Mouse (Mus musculus) liver, embryonic 11.5 days (tissue): ENCODE results near the gene Allc. TPM values are rescaled to one million over a fixed set of nuclear protein-coding genes. Genes with fewer than 3 reads are reported as not detected.

ENCODE experiments used
- ATAC-seq: fragments of 200-750 bp; cut with Nextera tagmentation; replicated peaks from 2 replicates; pipeline ENCODE4 v1.8.0; 2017; ENCODE audit warnings: moderate number of reproducible peaks, mild to moderate bottlenecking, moderate TSS enrichment, moderate library complexity; ENCODE audit not compliant: low FRiP score
- DNase-seq: peaks from one replicate; pipeline ENCODE4 v3.0.0-alpha.2; 2017; ENCODE audit warnings: low spot score
- H3K27ac ChIP-seq: fragments of 300-500 bp; sonication (generic); 2 replicates; pipeline ENCODE4 v1.5.1; 2014; ENCODE audit warnings: mild to moderate bottlenecking, low read depth, low read length, control low read depth
- H3K27me3 ChIP-seq: fragments of 300-500 bp; sonication (generic); replicated peaks from 2 replicates; pipeline ENCODE4 v1.6.1; 2014; ENCODE audit warnings: low read length, mixed read lengths; ENCODE audit not compliant: control insufficient read depth, insufficient read depth
- H3K36me3 ChIP-seq: fragments of 300-500 bp; sonication (generic); 2 replicates; pipeline ENCODE4 v1.6.1; 2014; ENCODE audit warnings: mild to moderate bottlenecking, low read length, moderate library complexity, mixed read lengths; ENCODE audit not compliant: control insufficient read depth, insufficient read depth
- H3K4me1 ChIP-seq: fragments of 300-500 bp; sonication (generic); replicated peaks from 2 replicates; pipeline ENCODE4 v1.6.1; 2014; ENCODE audit warnings: low read length, mixed read lengths; ENCODE audit not compliant: control insufficient read depth, insufficient read depth
- H3K4me2 ChIP-seq: fragments of 300-500 bp; sonication (generic); 2 replicates; pipeline ENCODE4 v1.6.1; 2014; ENCODE audit warnings: mild to moderate bottlenecking, control low read depth, moderate library complexity
- H3K4me3 ChIP-seq: fragments of 300-500 bp; sonication (generic); 2 replicates; pipeline ENCODE4 v1.5.1; 2014; ENCODE audit warnings: low read depth, low read length, control low read depth
- H3K9ac ChIP-seq: fragments of 300-500 bp; sonication (generic); 2 replicates; pipeline ENCODE4 v1.6.1; 2014; ENCODE audit warnings: low read depth, low read length, control low read depth
- H3K9me3 ChIP-seq: fragments of 300-500 bp; sonication (generic); 2 replicates; pipeline ENCODE4 v1.6.1; 2016; ENCODE audit warnings: low read length, inconsistent platforms, mixed read lengths; ENCODE audit not compliant: control insufficient read depth
- WGBS: fragments of 180-500 bp; shearing (Covaris S2); extraction: QIAGEN DNeasy Blood & Tissue Kit; methylation state at CpG from one replicate; pipeline ENCODE4 v1.1.7; 2014; 5-methylcytosine and 5-hydroxymethylcytosine counted together
- polyA plus RNA-seq: library from polyadenylated mRNA; unstranded; fragments of >200 nt; fragmentation: Nextera tagmentation; extraction: Ambion mirVana; gene quantifications from 2 replicates; pipeline ENCODE4 v1.2.1, GENCODE M21; 2014

Allc gene
- polyA plus RNA-seq, 1 experiment from 2014 or later: not detected

DNA sequence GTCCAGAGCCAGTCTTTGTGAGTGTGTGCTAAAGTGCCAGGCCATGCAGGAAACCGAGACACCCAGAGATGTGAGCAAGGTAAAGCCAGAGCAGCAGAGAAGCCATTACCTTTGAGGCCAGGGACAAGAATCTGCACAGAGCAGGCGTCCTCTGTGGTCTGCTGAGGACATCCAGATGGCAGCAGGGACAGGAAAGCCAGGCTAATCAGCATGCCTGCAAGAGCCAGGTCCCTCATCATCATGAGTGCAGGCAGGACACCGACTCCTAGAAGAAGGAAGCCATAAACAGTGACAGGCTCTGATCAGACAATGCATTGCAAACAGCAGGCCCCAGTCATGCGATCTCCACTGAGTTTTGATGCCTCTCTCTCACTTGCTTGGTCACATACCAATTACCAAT is 35.0 kb upstream of the Allc start:
- WGBS: 46% methylated on average over 4 of the region's 4 CpGs
- no peak for DNase-seq
- Histone ChIP-seq H3K4me2 (no peak overlapping the region), H3K9me3 (no peaks in the 10 kb centered on the region), H3K36me3 (no peaks in the 10 kb centered on the region), H3K4me1 (peaks cover 11% of the 10 kb centered on the region), H3K9ac (no peak overlapping the region), H3K27me3 (no peaks in the 10 kb centered on the region), H3K27ac (no peak overlapping the region), H3K4me3 (no peak overlapping the region)
- no peak for ATAC-seq

DNA sequence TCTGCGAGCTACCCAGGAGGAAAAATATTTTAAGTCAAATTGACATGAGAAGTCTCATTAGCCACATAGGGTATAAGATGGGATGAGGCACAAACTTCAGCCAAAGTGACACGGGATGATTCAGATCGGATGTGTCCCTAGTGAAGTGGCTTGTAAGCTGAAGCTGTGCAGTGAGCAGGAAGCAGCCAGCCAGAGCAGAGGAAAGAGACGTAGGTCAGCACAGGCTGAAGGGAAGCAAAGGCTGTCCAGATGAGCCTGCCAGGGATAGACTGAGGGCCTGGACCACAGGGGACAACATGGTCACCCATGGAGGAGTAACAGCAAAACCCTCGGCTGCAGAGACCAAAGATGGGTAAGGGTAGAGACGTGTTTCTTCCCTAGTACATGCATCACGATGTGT is 32.1 kb upstream of the Allc start:
- H3K4me1 ChIP-seq: no peaks in the 10 kb centered on the region
- no peaks in the 10 kb centered on the region for H3K9me3 ChIP-seq
- no peak overlapping the region for H3K9ac ChIP-seq
- no peaks in the 10 kb centered on the region for H3K36me3 ChIP-seq
- WGBS: 71% methylated on average over 7 of the region's 7 CpGs
- H3K27ac ChIP-seq: no peak overlapping the region
- no peaks in the 10 kb centered on the region for H3K27me3 ChIP-seq
- H3K4me3 ChIP-seq: no peak overlapping the region
- no peak overlapping the region for H3K4me2 ChIP-seq
- no peak for ATAC-seq
- no peak for DNase-seq

DNA sequence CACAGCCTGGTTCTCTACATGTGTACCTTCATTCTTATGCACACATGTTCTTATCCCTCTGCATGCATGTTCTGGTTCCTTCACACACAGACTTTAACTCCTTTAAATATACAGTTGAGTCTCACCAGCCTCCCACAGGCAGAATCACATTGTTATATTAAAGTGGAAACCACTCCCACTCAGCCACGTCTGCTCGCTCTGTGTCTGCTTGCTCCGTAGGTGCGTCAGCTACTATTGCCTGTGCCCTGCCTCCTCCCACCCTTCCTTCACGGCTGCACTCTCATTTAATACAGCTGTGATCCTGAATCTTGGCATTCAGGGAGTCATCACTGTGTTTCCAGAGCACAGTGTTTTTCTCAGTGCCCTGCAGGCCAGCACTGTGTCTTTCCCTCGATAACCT is 30.1 kb upstream of the Allc start:
- 64% methylated on average over 6 of the region's 6 CpGs for WGBS
- DNase-seq (no peak), ATAC-seq (no peak)
- Histone ChIP-seq H3K9me3 (no peaks in the 10 kb centered on the region), H3K4me2 (no peak overlapping the region), H3K27me3 (no peaks in the 10 kb centered on the region), H3K4me3 (no peak overlapping the region), H3K4me1 (no peaks in the 10 kb centered on the region), H3K27ac (no peak overlapping the region), H3K9ac (no peak overlapping the region), H3K36me3 (no peaks in the 10 kb centered on the region)

DNA sequence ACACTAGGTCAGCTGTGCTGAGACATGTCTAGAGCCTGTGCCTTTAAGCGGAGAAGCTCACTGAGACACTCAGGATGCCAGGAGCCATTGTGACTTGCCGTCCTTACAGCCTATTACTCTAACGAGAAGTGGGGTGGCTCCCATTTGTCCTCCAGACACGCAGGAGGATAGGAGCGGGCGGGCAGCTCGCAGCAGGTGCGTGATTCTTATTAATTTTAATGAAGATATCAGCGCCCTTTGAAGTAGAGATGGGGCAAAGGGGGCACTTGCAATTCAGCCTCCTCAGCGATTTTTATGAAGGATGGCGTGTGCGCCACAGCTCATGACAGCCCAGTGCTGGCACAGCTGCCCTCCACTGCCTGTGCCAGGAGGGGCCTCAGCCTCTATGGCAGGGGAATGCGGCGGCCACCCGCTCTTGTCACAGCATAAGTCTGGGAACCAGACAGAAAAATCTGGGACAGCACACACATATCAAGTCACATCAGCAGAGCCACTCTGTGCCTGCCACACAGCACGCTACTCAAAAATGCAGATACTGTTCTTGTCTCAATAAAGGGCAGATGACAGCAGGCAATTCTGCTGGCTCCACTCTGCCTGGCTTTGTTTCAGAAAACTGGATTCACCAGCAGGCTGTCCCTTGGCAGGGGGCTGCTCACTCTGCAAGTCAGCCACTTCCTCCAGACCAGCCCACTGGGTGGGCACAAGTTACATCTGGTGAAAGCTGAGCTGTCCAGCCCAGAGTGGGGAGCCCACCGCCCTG is 25.4 kb upstream of the Allc start:
- ATAC-seq (no peak), DNase-seq (no peak)
- no peak overlapping the region for H3K27ac ChIP-seq
- H3K9me3 ChIP-seq: no peaks in the 10 kb centered on the region
- no peak overlapping the region for H3K4me2 ChIP-seq
- no peaks in the 10 kb centered on the region for H3K36me3 ChIP-seq
- no peaks in the 10 kb centered on the region for H3K27me3 ChIP-seq
- no peak overlapping the region for H3K9ac ChIP-seq
- no peak overlapping the region for H3K4me3 ChIP-seq
- WGBS: 63% methylated on average over 17 of the region's 17 CpGs
- no peaks in the 10 kb centered on the region for H3K4me1 ChIP-seq

DNA sequence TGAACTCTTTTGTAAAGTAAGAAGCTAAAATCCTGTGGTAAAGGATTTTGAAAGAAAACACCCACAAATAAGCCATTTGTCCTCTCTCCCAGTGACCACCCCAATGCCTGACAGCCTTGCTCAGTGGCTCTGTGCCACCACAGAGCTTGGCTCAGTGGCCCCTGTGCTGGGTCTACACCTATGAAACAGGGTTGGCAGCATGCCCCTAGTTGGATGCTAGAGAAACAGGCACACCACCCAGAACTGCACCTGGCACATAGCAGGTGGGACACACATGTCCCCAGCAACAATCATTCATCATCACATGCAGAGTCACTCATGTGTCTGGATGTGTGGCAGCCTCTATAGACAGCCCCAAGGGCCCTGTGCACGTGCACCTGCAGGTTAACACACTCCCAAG is 21.2 kb upstream of the Allc start:
- ATAC-seq (no peak), DNase-seq (no peak)
- H3K27me3 ChIP-seq: no peaks in the 10 kb centered on the region
- no peaks in the 10 kb centered on the region for H3K4me1 ChIP-seq
- H3K4me3 ChIP-seq: no peak overlapping the region
- WGBS: 56% methylated on average over 1 of the region's 1 CpGs
- H3K9me3 ChIP-seq: no peaks in the 10 kb centered on the region
- H3K4me2 ChIP-seq: no peak overlapping the region
- H3K36me3 ChIP-seq: no peaks in the 10 kb centered on the region
- H3K27ac ChIP-seq: no peak overlapping the region
- no peak overlapping the region for H3K9ac ChIP-seq

DNA sequence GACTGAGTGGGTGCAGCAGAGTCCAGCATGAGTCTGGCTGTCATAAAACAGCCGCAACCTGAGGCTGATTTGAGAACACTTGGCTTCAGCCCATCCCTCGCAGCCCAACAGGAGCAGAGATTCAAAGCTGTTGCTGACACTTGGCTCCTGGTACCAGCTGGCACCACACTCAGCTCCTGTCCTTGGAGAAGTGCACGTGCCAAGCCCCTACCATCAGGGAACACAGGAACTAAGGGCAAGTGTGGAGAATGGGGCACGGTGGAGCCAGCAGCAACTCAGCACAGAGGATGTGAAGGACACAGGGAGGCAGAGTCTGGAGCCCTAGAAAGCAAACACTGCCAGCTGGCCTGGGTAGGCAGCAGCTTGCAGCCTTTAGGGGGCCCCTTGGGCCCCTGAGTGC is 19.9 kb upstream of the Allc start:
- 31% methylated on average over 4 of the region's 4 CpGs for WGBS
- ATAC-seq: no peak
- no peak overlapping the region for H3K27ac ChIP-seq

DNA sequence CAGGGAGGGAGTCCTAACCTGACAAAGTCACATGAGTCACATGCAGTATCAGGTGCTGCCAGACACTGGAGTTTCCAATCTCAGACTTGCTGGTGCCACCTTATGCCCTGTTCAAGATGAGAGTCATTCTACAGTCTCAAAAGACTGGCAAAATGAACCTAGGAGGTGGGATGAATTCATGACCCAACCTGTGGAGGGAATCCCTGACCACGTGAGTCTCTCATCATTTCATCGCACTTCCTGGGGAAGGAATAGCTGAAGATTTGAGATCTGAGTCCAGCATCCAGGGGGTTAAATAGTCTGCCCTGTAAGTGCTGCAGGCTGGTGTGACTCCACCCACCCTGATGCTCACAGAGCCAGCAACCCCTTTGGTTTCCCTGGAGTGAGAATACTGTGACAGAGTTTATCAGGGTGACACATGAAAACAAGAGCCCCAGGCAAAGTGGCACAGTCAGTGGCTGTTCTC is 16.2 kb upstream of the Allc start:
- no peak overlapping the region for H3K4me2 ChIP-seq
- DNase-seq: no peak
- H3K27ac ChIP-seq: no peak overlapping the region
- H3K27me3 ChIP-seq: no peaks in the 10 kb centered on the region
- no peaks in the 10 kb centered on the region for H3K36me3 ChIP-seq
- no peak overlapping the region for H3K4me3 ChIP-seq
- no peak overlapping the region for H3K9ac ChIP-seq
- no peaks in the 10 kb centered on the region for H3K4me1 ChIP-seq
- WGBS: 55% methylated on average over 2 of the region's 2 CpGs
- ATAC-seq: no peak
- H3K9me3 ChIP-seq: no peaks in the 10 kb centered on the region

More for the DNA sequence above, 19.9 kb upstream of the Allc start:
- H3K9ac ChIP-seq: no peak overlapping the region
- no peaks in the 10 kb centered on the region for H3K36me3 ChIP-seq
- H3K4me3 ChIP-seq: no peak overlapping the region
- H3K4me1 ChIP-seq: no peaks in the 10 kb centered on the region
- no peaks in the 10 kb centered on the region for H3K27me3 ChIP-seq
- H3K9me3 ChIP-seq: no peaks in the 10 kb centered on the region
- H3K4me2 ChIP-seq: no peak overlapping the region
- no peak for DNase-seq

DNA sequence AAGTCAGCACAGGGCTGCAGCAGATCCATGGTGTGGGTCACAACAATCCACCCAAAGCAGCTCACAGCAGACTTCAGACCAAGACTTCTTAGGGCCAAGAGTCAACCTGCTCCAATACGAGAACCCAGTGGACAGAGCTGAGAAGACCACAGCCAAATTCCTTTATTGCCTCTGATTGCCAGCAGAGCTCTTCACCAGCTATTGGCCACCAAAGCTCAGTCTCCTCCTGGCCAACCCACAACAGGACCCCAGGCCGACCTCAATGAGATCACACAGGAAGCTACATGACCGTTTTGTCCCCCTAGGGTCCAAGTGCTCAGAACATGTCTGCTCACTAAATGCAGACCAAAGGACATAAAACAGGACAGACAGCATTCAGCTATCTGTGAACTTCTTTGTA is 15.8 kb upstream of the Allc start:
- WGBS: 49% methylated on average over 3 of the region's 3 CpGs
- no peak overlapping the region for H3K4me2 ChIP-seq
- H3K4me3 ChIP-seq: no peak overlapping the region
- no peak for DNase-seq
- H3K9me3 ChIP-seq: no peaks in the 10 kb centered on the region
- no peaks in the 10 kb centered on the region for H3K4me1 ChIP-seq
- H3K27ac ChIP-seq: no peak overlapping the region
- H3K9ac ChIP-seq: no peak overlapping the region
- H3K36me3 ChIP-seq: no peaks in the 10 kb centered on the region
- H3K27me3 ChIP-seq: no peaks in the 10 kb centered on the region
- ATAC-seq: no peak

DNA sequence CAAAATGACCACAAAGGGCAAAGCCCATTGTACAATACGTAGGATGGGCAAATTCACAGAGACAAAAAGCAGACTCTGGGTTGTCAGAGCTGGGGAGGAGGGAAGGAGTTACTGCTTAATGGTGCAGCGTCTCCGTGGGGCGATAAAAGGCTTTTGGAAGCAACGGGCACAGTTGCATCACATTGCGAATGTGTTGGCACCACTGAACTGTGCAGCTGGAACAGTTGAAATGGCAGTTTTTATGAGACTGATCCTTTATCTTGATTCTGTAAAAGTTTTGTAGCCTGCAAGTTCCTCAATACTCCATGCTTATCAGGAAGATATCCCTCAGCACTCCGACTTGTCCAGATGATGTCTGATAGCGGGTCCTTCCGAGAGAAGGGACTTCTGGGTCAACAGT is 15.4 kb upstream of the Allc start:
- Histone ChIP-seq H3K4me1 (no peaks in the 10 kb centered on the region), H3K36me3 (no peaks in the 10 kb centered on the region), H3K27me3 (no peaks in the 10 kb centered on the region), H3K9me3 (no peaks in the 10 kb centered on the region), H3K4me2 (no peak overlapping the region), H3K4me3 (no peak overlapping the region), H3K27ac (no peak overlapping the region), H3K9ac (no peak overlapping the region)
- ATAC-seq (no peak), DNase-seq (no peak)
- 76% methylated on average over 9 of the region's 9 CpGs for WGBS
